Mouse (Mus musculus) hindlimb bud, embryonic 11.5 days (tissue): ENCODE measurements around the gene Rora.

Source experiments
- DNase-seq: peaks from one replicate; pipeline ENCODE4 v3.0.0-alpha.2; 2012; ENCODE audit warnings: low read depth, low spot score; ENCODE audit errors: extremely low spot score

Gene Rora

DNA sequence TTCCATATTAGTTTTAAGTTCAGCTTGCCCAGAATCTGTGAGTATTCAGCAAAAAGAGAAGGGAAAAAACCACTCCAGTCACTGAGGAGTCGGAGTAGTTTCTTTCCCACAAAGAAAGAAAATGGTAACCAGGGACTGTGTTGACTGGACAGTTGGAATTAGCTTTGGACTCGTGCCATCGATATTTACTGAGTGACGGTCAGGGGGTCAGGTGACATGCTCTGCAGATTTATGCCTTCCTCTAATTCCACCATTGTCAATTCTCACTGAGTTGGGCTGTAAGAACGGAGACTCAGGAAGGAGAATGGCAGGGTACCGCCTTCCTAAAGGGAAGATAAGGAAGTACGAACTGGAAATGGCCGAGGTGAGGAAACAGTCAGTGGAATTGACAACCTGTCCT is 670.2 kb downstream of the Rora start:
- no peak for DNase-seq

DNA sequence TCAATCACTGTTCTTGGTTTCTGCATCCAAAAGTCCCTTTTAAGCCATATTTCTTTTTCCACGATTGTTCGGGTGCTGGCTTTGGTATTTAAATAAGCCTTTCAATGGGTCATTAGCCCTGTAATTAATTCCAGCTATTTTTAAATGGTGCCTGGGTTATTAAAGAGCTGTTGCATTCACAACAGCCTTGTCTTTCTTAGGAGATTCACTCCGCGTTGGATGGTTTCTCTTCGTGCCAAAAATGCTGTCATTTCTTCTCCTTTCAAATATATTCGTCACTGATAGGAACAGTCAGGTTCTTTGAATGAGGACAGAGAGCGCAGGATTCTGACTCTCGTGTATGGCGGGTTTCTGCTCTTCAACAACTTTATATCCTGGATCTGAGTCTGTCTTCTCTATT is 673.5 kb downstream of the Rora start:
- DNase-seq: no peak

DNA sequence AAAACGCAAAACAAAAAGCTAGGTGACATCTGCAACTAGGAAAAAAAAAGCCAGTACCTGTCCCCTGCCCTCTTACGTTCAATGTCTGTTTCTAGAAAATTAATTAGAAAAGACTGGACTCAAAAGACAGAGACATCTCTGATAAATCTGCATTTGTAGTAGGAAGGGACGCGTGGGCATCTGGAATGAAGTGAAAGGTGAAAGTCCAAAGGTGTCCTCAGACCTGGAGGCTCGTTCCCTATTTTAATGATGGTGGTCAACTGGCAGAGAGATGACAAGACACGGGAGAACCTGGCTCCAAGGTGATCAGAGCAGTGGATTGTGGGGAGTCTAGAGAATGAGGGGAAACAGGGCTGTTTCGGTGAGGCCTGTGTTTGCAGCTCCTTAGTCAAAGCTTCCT is 674.0 kb downstream of the Rora start:
- no peak for DNase-seq

DNA sequence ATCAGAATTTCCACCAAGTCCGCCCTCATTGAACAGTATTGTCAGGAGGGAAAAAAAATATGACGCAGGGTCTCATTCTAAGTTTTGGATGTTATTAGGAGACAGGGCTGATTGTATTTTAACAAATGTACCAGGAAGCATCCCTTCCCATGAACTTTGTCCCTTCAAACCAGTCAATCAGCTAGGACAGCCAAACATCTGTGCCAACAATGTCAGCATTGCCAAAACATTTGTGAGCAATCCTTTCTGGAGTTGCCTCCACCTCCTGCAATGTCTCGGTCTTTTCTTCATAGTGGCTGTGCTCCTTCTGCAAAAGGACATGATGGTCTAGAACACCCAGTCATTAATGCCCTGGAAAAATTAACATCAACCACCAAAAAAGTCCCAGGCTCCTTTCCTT is 678.2 kb downstream of the Rora start:
- no peak for DNase-seq

DNA sequence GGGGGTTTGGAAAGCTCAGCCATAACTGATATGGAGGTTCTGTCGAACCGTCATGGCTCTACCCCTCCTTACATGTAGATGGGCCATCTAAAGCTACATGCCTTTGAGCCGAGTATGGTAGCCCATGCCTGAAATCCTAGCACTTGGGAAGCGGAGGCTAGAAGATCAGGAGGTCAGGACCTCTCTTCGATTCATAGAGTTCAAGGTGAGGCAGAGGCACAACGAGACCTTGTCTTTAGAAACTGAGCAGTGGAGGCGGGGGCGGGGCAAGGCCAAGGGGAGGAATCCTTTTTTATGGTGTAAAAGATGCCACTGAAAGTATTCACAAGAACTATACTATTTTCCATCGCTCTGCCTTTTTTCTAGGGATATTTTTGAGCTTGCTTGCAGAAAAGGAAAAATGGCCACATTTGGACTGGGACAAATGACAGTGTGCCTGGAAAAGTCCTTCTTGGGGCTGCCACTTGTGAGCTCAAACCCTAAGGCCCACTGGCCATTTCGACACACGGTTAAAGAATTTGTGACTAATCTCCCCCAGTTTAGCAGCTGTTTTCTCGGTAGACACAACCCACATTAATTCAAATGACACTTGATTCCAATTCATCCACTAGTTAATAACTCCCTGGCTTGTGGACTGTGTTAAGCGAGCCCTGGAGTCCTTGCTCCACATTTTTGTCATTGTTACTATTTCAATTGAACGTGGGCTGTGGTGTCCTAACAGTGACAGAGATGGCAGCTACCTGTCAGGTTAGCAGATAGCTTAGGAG is 679.4 kb downstream of the Rora start:
- DNase-seq: no peak

DNA sequence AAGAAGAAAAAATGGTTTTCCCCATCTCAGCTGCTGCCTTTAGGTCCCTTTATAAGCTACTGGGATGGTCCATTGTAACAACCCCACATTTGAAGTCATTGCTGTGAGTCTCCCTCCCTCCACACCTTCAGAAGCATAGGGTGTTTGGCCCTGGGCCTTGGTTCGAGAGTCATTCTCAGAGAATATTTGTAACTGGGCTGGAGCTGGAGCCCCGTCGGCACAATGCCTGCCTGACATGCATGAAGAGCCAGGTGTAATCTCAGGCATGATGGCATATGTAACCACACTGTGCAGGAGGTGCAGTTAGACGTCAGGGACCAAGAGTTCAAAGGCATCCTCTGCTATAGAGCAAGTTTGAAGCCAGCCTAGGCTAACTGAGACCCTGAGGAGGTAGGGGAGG is 680.1 kb downstream of the Rora start:
- DNase-seq: no peak

DNA sequence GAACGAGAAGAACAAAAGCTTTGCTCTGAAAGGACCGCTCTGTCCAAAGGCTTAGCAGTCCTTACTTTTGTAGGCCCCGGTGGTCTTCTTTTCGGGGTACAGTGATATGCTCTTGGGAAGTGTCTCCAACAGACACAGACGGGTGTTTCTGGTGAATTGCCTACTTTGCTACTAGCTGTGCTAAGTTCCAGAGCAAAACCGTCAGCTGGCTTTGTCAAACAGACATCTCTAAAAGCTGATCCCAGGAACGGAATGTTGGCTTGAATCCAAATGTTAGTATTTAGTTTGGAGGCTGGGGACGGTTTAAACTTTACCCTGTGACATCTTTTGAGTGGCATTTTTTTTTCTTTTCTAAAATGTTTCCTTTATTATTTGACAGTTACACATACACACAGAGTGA is 680.5 kb downstream of the Rora start:
- DNase-seq: no peak

DNA sequence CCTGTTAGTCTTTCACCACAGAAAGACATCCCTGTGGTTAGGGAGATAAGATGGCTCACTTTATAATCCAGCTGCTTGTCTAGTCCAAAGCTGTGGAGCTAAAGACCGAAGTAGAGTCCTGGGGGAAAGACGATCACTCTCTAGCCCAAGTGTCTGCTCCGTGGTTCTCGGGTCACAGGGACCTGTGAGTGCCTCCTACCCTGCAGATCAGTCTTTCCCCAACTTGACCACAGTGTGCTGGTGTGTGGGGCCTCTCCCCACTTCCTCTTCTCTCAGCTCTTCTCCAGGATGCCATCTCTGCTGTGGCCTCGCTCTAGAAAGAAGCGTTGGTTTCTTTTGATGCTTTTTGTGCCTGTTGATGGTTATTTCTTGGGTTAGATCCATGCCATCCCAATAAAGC is 682.5 kb downstream of the Rora start:
- DNase-seq: no peak

DNA sequence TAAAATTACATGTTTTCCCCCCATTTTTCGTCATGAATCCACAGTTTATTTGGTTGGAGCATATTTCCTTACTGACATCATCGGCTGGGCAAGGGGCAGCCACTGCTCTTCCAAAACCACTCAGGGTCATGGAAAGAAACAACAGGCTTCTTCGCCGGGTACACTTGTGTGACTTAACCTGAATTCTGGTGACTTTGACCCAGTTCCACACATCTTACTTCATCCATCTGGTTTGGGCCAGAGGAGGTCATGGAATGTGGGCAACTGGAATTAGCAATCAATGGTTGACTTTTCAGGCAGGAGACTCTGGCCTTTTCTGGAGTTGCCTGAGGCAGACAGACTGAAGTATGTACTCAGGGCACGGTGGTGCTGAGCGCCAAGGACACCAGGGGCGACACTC is 685.6 kb downstream of the Rora start:
- no peak for DNase-seq

DNA sequence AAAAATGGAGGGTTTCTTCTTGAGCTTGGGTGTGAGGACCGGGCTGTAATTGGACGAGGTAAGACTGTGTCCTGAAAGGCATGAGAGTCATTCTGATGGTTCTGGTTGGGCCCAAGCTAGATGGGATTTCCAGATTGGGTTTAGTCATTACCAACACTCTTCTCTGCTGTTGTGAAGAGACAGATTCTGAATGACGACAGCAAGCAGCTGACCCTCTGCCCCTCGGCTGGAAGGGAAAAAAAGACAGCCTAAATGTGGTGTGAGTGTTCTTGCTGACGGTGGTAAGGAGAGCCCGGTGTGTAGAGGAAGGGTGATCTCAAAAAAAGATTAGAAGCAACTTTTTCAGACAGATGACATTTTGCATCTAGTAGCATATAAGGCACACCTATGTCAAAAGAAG is 686.2 kb downstream of the Rora start:
- no peak for DNase-seq

DNA sequence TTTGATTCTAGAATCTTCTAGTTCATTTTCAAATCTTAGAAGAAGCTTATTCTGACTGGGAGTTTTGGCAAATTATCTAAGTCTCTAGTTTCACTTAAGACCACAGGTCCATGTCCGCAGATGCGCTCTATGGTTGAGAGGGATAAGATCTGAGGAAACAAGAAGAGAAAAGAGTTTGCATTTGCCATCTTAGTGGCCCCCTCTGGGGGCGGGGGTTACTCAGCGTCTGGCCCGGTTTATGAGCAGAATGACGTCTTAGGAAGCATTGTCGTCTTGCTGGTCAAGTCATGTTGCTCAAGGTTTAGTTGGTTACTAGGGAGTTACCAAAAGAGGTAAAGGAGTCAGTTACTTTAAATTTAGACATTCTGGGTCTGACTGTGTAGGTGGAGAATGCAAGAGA is 686.8 kb downstream of the Rora start:
- DNase-seq: no peak

DNA sequence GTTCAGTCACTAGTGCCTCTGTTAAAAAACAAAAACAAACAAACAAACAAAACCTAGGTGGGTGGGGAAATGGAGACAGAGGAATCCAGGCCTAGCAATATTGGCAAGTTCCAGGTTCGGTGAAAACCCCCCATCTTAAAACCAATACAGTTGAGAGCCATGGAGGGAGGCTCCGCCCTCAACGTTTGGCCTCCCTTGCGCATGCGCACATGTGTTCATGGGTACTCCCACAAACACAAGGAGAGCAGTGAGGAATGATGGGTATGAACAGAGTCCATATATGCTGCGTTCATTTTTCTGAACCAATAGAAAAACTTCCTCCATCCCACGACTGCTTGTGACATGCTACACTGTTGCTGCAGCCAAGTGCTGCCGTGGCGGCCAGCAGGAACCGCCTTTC is 690.3 kb downstream of the Rora start:
- DNase-seq: no peak

DNA sequence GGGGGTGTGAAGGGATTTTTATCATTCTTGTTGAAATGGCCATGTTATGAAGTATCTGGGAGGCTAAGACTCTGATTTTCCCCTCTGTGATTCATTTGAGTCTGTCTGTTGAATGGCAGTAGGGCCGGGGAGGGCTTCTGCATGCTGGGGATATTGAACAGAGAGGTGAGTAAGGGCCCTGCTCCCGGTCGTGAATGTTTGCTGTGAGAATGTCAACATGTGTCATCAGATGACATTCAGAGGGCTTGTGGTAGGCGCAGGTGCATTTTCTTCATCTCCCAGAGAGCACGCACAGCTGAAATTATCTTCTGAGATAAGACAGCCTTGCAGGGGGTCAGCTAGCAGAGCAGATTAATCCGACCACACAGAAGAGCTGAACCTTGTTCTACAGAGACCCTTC is 692.0 kb downstream of the Rora start:
- no peak for DNase-seq

DNA sequence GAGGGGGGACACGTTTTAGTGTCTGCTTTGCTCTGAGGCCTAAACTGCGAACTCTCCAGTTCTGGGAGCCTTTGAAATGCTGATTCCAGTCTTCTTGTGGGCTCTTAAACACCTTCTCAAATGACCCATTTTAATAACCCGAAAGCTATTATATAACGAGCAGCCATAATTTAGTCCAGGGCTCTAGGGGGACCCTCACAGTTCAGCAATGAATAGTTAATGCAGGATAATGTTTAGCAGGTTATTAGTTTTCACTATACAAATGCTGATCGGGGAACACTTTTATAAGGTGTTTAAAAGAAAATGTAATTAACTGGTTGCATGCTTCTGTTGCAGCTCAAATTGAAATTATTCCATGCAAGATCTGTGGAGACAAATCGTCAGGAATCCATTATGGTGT is 694.2 kb downstream of the Rora start:
- DNase-seq: peak; percentile 81

DNA sequence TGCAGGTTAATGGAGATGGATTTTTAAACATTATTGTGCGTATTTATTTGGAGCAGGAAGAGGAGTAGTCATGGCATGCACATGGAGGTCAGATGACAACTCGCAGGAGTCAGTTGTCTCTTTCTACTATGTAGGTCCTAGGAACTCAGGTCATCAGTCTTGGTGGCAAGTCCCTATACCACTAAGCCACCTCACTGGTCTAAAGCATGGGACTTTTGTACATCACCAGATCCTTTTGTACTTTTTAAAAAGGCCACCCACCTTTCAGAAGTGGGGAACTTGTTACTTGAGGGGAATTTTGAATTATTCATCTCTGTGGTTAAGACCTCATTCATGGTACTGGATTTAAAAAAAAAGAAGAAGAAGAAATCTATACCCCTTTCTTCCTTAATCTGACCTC is 696.0 kb downstream of the Rora start:
- no peak for DNase-seq

DNA sequence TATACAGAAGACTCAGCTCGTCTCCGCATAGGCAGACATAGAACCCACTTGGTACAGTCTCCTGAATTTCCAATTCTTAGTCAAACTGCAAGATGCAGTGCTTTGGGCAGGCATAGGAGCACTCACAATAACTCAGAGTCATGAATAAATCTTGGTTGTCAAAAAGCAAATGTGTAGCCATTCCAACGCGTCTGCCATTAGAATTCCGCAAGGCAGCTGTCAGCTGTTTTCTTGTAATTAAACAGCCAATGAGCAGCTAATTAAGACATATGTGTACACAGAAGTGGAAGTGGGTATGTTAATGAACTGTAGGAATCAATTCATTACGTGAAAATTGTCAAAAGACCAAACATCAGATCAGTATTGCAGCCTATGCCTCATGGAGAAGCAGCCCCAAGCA is 700.6 kb downstream of the Rora start:
- no peak for DNase-seq

DNA sequence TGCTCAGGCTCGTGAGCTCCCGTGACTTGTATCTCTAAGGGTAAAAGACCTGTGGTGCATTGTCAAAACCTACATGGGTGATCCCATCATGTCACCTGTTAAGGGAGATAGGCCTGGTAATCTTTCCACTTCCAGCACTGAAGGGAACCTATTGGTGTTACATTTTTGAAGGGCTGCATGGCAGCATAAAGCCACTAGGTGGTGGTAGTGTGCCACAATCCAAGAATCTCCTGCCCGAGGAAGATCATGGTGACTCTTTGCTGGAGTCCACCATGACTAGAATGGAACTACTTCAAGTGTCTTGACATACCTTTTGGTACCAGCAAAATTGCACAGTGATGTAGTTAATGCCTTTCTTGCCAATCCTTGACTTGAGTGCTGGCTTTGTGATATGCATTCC is 704.2 kb downstream of the Rora start:
- DNase-seq: peak; percentile 49

DNA sequence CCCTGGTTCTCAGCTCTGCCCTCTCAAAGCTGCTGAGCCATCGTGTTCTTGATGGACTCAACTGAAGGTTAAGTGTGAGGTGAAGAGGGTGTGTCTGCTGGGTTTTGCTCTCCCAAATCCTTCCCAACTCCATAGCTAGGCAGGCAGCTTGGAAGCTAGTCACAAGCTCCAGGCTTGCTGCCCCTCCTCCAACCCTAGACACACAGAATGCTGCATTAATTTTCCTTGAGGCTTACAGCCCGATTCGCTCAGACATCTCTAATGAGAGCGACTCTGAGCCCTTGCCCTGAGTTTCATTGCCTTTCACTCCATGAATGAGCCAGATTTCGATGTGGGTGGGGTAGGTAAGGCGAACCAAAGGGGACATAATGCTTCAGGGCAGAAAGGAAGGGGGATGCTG is 705.2 kb downstream of the Rora start:
- no peak for DNase-seq

DNA sequence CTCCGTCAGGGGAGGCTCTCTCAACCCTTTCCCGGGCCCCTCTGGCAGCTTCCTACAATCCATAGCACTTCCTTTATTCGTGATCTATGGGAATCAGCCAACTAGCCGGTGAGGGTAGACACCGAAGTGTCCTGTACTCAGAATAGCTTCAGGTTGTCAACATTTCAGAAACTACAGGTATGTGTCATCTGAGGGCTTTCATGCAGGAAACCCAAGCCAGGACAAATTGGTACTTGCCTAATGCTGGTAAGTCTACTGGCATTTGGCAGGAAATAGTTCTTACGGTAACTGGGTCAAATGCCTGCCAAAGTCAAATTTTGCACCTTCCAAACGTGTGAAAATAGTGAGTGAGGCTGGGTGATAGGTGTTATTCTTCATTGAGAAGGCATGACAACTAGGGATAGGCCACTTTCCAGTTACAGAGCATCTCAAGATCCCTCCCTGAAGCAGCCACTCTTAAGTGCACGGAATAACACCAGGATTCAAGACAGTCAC is 708.4 kb downstream of the Rora start:
- DNase-seq: no peak

DNA sequence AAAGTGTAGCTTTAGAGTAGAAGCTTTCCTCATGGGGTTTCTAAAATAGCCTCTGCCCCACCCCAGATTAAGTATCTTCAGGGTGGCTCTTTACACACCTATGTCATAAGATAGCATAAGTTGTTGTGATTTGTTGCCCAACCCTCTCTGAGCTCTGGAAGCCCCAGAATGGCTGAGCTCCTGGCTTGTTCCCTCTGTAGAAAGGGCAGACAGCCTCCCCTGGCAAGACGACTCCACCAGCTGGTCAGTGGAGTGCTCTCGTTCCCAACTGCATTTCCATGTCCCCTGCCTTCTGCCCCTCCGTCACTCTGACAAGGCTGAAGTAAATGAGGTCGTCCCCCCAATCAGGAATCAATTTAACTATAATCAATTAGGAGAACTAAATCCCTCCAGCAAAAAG is 709.2 kb downstream of the Rora start:
- DNase-seq: no peak

DNA sequence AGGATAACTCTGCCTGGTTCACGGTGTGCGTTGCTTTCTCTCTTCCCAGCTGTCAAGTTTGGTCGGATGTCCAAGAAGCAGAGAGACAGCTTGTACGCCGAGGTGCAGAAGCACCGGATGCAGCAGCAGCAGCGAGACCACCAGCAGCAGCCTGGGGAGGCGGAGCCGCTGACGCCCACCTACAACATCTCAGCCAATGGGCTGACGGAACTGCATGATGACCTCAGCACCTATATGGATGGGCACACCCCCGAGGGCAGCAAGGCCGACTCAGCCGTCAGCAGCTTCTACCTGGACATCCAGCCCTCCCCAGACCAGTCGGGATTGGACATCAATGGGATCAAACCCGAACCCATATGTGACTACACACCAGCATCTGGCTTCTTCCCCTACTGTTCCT is 710.5 kb downstream of the Rora start:
- DNase-seq: no peak

DNA sequence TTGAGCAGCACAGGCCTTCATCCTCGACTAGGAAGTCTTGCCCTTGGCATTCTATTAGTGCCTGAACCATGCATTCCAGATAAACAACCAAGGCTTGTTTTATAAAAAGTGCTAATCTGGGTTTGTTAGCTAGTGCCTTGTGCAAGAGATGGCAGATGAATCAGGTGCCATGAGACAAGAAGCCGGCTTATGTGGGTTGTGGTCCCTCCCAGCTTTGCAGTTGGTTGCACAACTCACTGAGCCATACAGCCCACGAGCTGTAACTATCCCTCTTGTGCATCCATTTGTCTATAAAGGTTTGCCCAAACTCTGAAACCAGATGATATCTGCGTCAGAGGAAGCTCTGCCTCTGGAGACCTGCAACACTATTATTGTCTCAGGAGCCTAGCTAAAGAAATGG is 713.5 kb downstream of the Rora start:
- DNase-seq: no peak

DNA sequence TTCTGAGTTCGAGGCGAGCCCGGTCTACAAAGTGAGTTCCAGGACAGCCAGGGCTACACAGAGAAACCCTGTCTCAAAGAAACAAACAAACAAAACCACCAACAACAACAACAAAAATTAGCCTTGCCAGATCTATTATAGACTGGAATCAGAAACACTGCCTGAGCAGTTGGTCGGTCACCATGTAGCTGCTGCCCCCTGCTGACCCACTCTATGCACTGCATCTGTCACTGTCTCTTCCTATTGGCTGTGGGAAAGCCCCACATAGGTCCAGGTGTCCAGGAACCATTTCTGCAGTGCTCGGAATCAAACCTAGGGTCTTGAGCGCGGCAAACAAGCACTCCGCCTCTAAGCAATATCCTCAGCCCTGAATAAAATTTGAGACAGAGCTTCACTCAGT is 714.5 kb downstream of the Rora start:
- no peak for DNase-seq
